Mouse (Mus musculus) midbrain, postnatal 0 days (tissue): ENCODE measurements at regions not wholly inside any gene's neighbourhood (a gene's known extent, or its start where the extent isn't known, plus 50 kb on each side); places are given as distances from the start of the nearest gene placed in this dataset.

Source experiments
- ATAC-seq: fragments of 200-750 bp; cut with Nextera tagmentation; 2 replicates; pipeline ENCODE4 v1.8.0; 2017; ENCODE audit warnings: moderate number of reproducible peaks, mild to moderate bottlenecking, moderate TSS enrichment, moderate library complexity; ENCODE audit not compliant: low FRiP score
- DNase-seq: peaks from one replicate; pipeline ENCODE4 v3.0.0-alpha.2; 2015; ENCODE audit warnings: low spot score
- H3K27ac ChIP-seq: fragments of 300-500 bp; sonication (generic); 2 replicates; pipeline ENCODE4 v1.5.1; 2014; ENCODE audit warnings: low read depth, mild to moderate bottlenecking, low read length, mixed read lengths
- H3K27me3 ChIP-seq: fragments of 300-500 bp; sonication (generic); 2 replicates; pipeline ENCODE4 v1.6.1; 2014; ENCODE audit warnings: low read length, control low read depth, mixed read lengths; ENCODE audit not compliant: insufficient read depth
- H3K36me3 ChIP-seq: fragments of 300-500 bp; sonication (generic); 2 replicates; pipeline ENCODE4 v1.6.1; 2014; ENCODE audit warnings: low read length, control low read depth, mixed read lengths; ENCODE audit not compliant: insufficient read depth
- H3K4me1 ChIP-seq: fragments of 300-500 bp; sonication (generic); 2 replicates; pipeline ENCODE4 v1.6.1; 2014; ENCODE audit warnings: mild to moderate bottlenecking, control low read depth, antibody characterized with exemption, low read length, mixed read lengths; ENCODE audit not compliant: insufficient read depth
- H3K4me2 ChIP-seq: fragments of 300-500 bp; sonication (generic); 2 replicates; pipeline ENCODE4 v1.6.1; 2014; ENCODE audit warnings: low read depth, mild to moderate bottlenecking, low read length, mixed read lengths; ENCODE audit not compliant: poor library complexity, severe bottlenecking
- H3K4me3 ChIP-seq: fragments of 300-500 bp; sonication (generic); 2 replicates; pipeline ENCODE4 v1.5.1; 2014; ENCODE audit warnings: low read depth, mild to moderate bottlenecking, low read length, moderate library complexity
- H3K9ac ChIP-seq: fragments of 300-500 bp; sonication (generic); replicated peaks from 2 replicates; pipeline ENCODE4 v1.6.1; 2014; ENCODE audit warnings: mild to moderate bottlenecking, low read length, moderate library complexity, mixed read lengths; ENCODE audit not compliant: poor library complexity, severe bottlenecking
- H3K9me3 ChIP-seq: fragments of 300-500 bp; sonication (generic); 2 replicates; pipeline ENCODE4 v1.6.1; 2016; ENCODE audit warnings: low read length, control low read depth
- CTCF ChIP-seq: IDR thresholded peaks from 2 replicates; pipeline ENCODE4 v1.5.1; 2016; ENCODE audit warnings: antibody characterized with exemption, mild to moderate bottlenecking
- WGBS: fragments of 180-500 bp; shearing (Covaris S2); extraction: QIAGEN DNeasy Blood & Tissue Kit; methylation state at CpG from one replicate; pipeline ENCODE4 v1.1.7; 2014; 5-methylcytosine and 5-hydroxymethylcytosine counted together

- no peak for ATAC-seq
- no peak overlapping the region for H3K4me3 ChIP-seq
- H3K27ac ChIP-seq: no peak overlapping the region
- no peaks in the 10 kb centered on the region for H3K27me3 ChIP-seq
- H3K9ac ChIP-seq: no peak overlapping the region
- no peaks in the 10 kb centered on the region for H3K9me3 ChIP-seq
- H3K4me2 ChIP-seq: no peak overlapping the region
- WGBS: 90% methylated on average over 5 of the region's 5 CpGs
- DNase-seq: no peak
- H3K4me1 ChIP-seq: no peaks in the 10 kb centered on the region
- no peaks in the 10 kb centered on the region for H3K36me3 ChIP-seq
- TF ChIP-seq CTCF: no peak
Observed at GRCm38 (mm10) chr9:78985184-78985864, 370.0 kb downstream of the Cd109 start.

GRCm38 (mm10) chr9:78991310-78991709, 376.0 kb downstream of the Cd109 start:
- no peak for ATAC-seq
- Histone ChIP-seq H3K4me2 (no peak overlapping the region), H3K9ac (no peak overlapping the region), H3K27ac (no peak overlapping the region), H3K9me3 (no peaks in the 10 kb centered on the region), H3K4me1 (no peaks in the 10 kb centered on the region), H3K27me3 (no peaks in the 10 kb centered on the region), H3K4me3 (no peak overlapping the region), H3K36me3 (no peaks in the 10 kb centered on the region)
- DNase-seq: no peak
- no peak for TF ChIP-seq CTCF
- 58% methylated on average over 4 of the region's 4 CpGs for WGBS

- ATAC-seq (no peak), DNase-seq (no peak)
- no peaks in the 10 kb centered on the region for H3K36me3 ChIP-seq
- H3K9ac ChIP-seq: no peak overlapping the region
- no peaks in the 10 kb centered on the region for H3K27me3 ChIP-seq
- TF ChIP-seq CTCF: no peak
- no peak overlapping the region for H3K4me3 ChIP-seq
- no peaks in the 10 kb centered on the region for H3K4me1 ChIP-seq
- no peak overlapping the region for H3K4me2 ChIP-seq
- no peaks in the 10 kb centered on the region for H3K9me3 ChIP-seq
- no peak overlapping the region for H3K27ac ChIP-seq
Observed at GRCm38 (mm10) chr9:79001081-79001480, 385.7 kb downstream of the Cd109 start.

GRCm38 (mm10) chr9:79001930-79002329, 386.6 kb downstream of the Cd109 start:
- H3K4me3 ChIP-seq: no peak overlapping the region
- no peak for ATAC-seq
- no peak overlapping the region for H3K4me2 ChIP-seq
- no peaks in the 10 kb centered on the region for H3K4me1 ChIP-seq
- no peak overlapping the region for H3K9ac ChIP-seq
- WGBS: 74% methylated on average over 1 of the region's 1 CpGs
- DNase-seq: peak; percentile 2
- no peaks in the 10 kb centered on the region for H3K27me3 ChIP-seq
- no peak overlapping the region for H3K27ac ChIP-seq
- no peak for TF ChIP-seq CTCF
- no peaks in the 10 kb centered on the region for H3K36me3 ChIP-seq
- no peaks in the 10 kb centered on the region for H3K9me3 ChIP-seq

GRCm38 (mm10) chr9:79004296-79004980, 389.1 kb downstream of the Cd109 start:
- Histone ChIP-seq H3K4me2 (no peak overlapping the region), H3K9ac (no peak overlapping the region), H3K9me3 (no peaks in the 10 kb centered on the region), H3K36me3 (no peaks in the 10 kb centered on the region), H3K27me3 (no peaks in the 10 kb centered on the region), H3K27ac (no peak overlapping the region), H3K4me3 (no peak overlapping the region), H3K4me1 (no peaks in the 10 kb centered on the region)
- 79% methylated on average over 3 of the region's 3 CpGs for WGBS
- TF ChIP-seq CTCF: no peak
- DNase-seq (peak; percentile 53), ATAC-seq (no peak; the same call in 1 of the 2 replicates)

- H3K27ac ChIP-seq: no peak overlapping the region
- H3K4me1 ChIP-seq: no peaks in the 10 kb centered on the region
- H3K9ac ChIP-seq: no peak overlapping the region
- no peak overlapping the region for H3K4me3 ChIP-seq
- DNase-seq (no peak), ATAC-seq (no peak)
- no peaks in the 10 kb centered on the region for H3K36me3 ChIP-seq
- TF ChIP-seq CTCF: no peak
- WGBS: 92% methylated on average over 2 of the region's 2 CpGs
- no peaks in the 10 kb centered on the region for H3K27me3 ChIP-seq
- no peaks in the 10 kb centered on the region for H3K9me3 ChIP-seq
- no peak overlapping the region for H3K4me2 ChIP-seq
Observed at GRCm38 (mm10) chr9:79022291-79022690, 406.9 kb downstream of the Cd109 start.
